Mouse (Mus musculus) neural tube, embryonic 10.5 days (tissue): ENCODE results near the gene Pex11a.
"Not testable (repeated sequence)": the region's sequence is repeated elsewhere in the genome, so short reads cannot be mapped to it uniquely, and the experiment has no call there.

ENCODE experiments used
- DNase-seq: peaks from one replicate; pipeline ENCODE4 v3.0.0-alpha.2; 2017; ENCODE audit warnings: low spot score; ENCODE audit errors: extremely low spot score

Pex11a gene

GRCm38 (mm10) chr7:79742659-79743536 lies at the start of gene Pex11a, which contains the start of gene Wdr93:
Pex11a (minus strand) TSS chr7:79743131.
Wdr93 (plus strand) TSS chr7:79743163.
- peak; percentile 79 for DNase-seq

GRCm38 (mm10) chr7:79789812-79790211 lies 46.9 kb upstream of the Pex11a start:
- not testable (repeated sequence) for DNase-seq

GRCm38 (mm10) chr7:79786295-79786694 lies 43.4 kb upstream of the Pex11a start:
- peak; percentile 75 for DNase-seq

- no peak for DNase-seq
Measured at GRCm38 (mm10) chr7:79782516-79782855, 39.6 kb upstream of the Pex11a start.

- DNase-seq = no peak
Measured at GRCm38 (mm10) chr7:79781826-79782515, 39.0 kb upstream of the Pex11a start.

GRCm38 (mm10) chr7:79780647-79781626 lies 38.0 kb upstream of the Pex11a start:
- peak; percentile 79 for DNase-seq

- no peak for DNase-seq
Measured at GRCm38 (mm10) chr7:79771561-79772512, 28.9 kb upstream of the Pex11a start.

GRCm38 (mm10) chr7:79769664-79770063 lies 26.7 kb upstream of the Pex11a start:
- no peak for DNase-seq

GRCm38 (mm10) chr7:79765991-79766390 lies 23.1 kb upstream of the Pex11a start:
- no peak for DNase-seq

- DNase-seq = no peak
Measured at GRCm38 (mm10) chr7:79762106-79762505, 19.2 kb upstream of the Pex11a start.

GRCm38 (mm10) chr7:79761124-79761876 lies 18.4 kb upstream of the Pex11a start:
- DNase-seq = no peak

- DNase-seq = no peak
Measured at GRCm38 (mm10) chr7:79759766-79760165, 16.8 kb upstream of the Pex11a start.

GRCm38 (mm10) chr7:79758176-79758575 lies 15.2 kb upstream of the Pex11a start:
- DNase-seq = no peak

GRCm38 (mm10) chr7:79756334-79756733 lies 13.4 kb upstream of the Pex11a start:
- no peak for DNase-seq

GRCm38 (mm10) chr7:79749511-79749910 lies 6.6 kb upstream of the Pex11a start:
- no peak for DNase-seq

GRCm38 (mm10) chr7:79747659-79748058 lies 4.7 kb upstream of the Pex11a start:
- DNase-seq = no peak

GRCm38 (mm10) chr7:79744585-79744984 lies 1.7 kb upstream of the Pex11a start:
- no peak for DNase-seq

- DNase-seq = no peak
Measured at GRCm38 (mm10) chr7:79744051-79744450, 1.1 kb upstream of the Pex11a start.

- DNase-seq = no peak
Measured at GRCm38 (mm10) chr7:79742277-79742658, 663 bp downstream of the Pex11a start.

- no peak for DNase-seq
Measured at GRCm38 (mm10) chr7:79740279-79740678, 2.7 kb downstream of the Pex11a start.
